Mouse (Mus musculus): Measurements from ENCODE around the gene Kmo.

The Kmo gene

DNA sequence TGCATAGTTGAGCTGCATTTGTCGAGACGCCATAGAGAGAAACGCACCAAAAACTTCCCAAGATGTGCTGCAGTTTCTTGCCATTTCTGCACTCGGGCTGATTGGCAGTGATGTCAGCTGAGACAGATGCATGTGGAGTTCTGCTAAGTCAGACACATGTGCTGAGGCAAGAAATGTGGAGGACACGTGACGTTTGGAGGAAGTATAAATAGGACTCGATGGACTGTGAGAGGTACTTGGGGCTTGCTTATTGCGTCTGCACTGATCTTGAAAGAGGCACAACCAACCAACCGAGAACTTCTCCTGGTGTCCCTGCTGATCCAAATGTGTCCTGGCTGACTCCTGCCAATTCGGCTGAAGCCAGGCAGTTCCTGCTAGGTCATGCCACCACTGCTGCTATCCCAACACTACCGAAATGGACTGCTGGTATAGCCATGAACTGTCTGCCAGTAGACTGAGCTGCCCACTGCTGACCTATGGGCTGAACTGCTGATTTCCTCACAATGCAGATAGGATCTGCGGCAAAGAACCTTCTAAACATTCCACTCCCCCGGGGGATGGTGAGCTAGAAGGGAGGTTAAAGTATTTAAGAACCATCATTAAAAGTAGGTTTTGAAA, at the start of gene Kmo:
TSS of gene Kmo (plus strand) at position 568 of the 618 bp plus-strand sequence.
- no peak for DNase-seq (ENCODE audit: inconsistent age in 2 of 2, low spot score in 1 of 2)

DNA sequence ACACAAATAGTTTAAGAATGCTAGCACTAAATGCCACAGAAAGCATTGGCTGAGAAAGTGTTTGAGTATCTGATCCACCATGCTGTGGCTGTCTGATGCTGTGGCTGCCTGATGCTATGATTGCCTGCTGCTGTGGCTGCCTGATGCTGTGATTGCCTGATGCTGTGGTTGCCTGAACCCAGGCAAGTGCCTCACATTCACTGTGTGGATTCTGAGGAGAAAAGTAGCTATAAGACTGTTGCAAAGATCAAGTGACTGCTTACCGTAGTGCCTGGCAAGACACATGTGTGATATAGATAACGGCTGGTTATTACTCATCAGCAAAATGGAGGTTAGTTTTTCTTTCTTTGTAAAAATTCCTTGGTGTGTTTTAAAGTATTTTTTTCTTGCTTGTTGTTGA, 46.1 kb upstream of the Kmo start:
- no peak for DNase-seq (ENCODE audit: inconsistent age in 2 of 2, low spot score in 1 of 2)

DNA sequence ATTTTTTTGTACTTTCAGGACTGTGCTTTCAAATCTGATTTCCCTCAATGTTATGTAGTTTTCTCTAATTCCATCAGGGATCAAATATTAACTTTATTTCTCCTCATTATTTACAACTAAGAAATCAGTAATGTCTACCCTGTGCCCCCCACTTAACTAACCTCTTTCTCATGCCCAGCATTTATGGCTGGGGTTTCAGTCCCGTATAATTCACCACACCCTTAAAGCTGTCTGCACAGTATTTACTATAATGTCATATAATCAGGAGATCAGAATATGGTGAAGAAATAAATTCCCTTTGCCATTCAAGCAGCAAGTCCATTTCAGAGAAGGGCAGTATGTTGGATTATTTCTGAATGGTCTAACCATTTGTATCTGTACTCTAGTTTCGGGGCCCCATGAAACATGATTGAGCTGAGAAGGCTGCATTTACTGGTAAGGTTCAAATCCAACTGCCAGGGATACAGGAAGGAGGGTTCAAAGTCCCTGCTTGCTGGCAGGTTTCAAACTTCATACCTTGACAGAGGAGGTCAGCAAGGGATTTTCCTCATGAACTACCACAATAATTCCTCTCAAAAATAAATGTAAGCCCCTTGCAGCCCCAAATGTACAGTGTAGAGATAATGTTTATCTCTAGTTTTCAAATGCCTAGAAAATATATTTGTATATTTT, 41.6 kb upstream of the Kmo start:
- no peak for DNase-seq (ENCODE audit: inconsistent age in 2 of 2, low spot score in 1 of 2)

DNA sequence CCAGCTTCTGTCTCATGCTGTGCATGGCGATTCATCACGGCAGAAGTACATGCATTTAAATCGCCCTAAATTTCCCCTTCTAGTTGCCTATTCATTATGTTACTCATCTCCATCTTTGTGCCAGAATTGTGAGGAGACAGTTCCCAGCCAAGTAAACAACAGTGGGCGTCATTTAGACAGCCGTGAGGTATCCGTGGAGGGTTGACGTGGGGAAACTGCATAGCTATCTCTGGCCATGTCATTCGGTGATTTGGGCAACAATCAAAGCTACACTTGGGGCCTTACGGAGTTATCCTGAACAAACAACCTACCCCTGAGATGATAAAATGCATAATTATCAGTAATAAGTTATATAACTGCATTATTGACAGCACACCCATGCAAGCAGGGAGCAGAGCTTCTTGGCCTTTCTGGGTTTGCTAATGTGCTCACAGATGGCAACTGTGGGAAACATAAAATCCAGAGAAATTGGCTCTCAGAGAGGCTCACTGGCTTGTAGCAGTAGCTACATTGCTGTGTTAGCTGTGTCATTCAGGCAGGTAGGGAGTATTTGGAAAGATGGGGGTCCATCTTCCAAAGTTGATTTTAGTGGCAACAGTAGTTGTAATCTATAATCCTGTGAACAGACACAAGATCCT, 40.5 kb upstream of the Kmo start:
- no peak for DNase-seq (ENCODE audit: inconsistent age in 2 of 2, low spot score in 1 of 2)

DNA sequence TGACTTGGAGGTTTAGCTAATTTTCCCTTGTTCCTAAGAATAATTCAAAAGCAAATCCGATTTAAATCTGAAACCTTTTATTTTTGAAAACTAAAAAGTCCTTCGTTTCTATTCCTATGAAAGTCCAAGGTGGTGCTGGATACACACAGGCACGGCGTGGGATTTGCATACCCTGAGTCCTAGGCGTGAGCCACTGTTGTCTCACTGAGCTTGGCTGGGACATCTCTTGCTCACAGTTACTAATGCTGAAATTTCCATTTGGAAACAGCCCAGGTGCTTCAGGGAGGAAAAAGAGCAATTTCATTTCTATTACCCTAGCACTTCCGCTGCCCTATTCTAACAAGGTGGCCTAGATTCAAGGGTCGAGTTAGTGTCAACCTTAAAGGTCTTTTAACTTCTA, 39.8 kb upstream of the Kmo start:
- no peak for DNase-seq (ENCODE audit: inconsistent age in 2 of 2, low spot score in 1 of 2)

- no peak for DNase-seq (ENCODE audit: inconsistent age in 2 of 2, low spot score in 1 of 2)
Observed at GRCm38 (mm10) chr1:175582799-175583198, 37.4 kb upstream of the Kmo start.

GRCm38 (mm10) chr1:175585267-175585666, 34.9 kb upstream of the Kmo start:
- no peak for DNase-seq (ENCODE audit: inconsistent age in 2 of 2, low spot score in 1 of 2)

DNA sequence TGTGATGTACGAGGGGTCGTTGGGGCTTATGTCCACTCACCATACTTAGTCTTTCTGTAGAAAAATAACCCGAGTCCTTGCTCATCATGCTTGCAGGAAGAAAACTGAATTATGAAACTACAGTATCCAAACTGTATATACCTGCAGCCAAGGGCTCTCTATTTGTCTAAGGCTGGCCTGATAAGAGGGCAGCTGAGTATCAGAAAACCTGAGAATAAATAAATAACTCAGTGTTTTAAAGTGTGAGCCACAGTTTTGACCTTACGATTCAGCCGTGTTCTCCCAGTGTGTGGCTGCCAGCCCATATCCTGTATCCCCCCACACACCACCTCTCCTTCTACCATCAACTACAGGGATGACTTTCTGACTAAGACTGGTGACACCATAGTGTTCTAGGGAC, 33.5 kb upstream of the Kmo start:
- DNase-seq (ENCODE audit: inconsistent age in 2 of 2, low spot score in 1 of 2) = no peak

DNA sequence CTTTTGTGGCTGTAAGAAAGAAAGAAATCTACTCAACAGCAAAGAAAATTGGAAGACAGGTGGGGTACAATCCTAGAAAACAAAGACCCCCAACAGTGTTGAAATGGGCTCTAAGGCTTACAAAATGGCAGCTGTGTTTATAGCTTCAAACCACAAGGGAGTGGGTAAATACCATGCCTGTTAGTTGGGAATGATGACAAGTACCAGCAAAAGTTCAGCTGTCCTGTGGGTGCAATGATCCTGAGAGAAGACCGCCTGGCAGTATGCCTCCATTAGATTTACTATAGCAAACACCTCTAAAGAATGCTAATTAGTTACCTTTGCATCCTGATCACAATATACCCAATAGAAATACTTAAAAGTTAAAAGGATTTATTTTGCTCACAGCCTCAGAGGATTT, 27.3 kb upstream of the Kmo start:
- DNase-seq (ENCODE audit: inconsistent age in 2 of 2, low spot score in 1 of 2) = no peak

DNA sequence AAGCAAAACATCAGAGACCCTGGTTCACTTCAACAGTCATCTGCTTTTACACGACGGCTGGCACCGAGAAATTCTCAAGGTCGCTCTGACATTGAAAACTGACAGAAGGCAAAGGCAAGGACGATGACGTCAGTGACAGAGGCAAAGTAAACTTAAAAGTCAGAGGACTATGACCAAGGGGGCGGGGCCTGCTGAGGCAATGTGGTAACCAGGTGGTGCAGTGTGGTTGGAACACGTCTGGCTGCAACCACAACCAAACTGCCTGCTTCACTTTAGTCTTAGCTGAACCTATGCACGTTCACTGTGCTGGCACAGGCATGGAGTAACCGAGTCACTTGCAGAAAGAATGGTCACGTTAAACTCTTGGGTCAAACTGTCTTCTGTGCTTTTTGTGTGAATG, 17.9 kb upstream of the Kmo start:
- DNase-seq (ENCODE audit: inconsistent age in 2 of 2, low spot score in 1 of 2) = peak; percentile 27 to 73

- DNase-seq (ENCODE audit: inconsistent age in 2 of 2, low spot score in 1 of 2) = no peak
Observed at GRCm38 (mm10) chr1:175603390-175603789, 16.8 kb upstream of the Kmo start.

DNA sequence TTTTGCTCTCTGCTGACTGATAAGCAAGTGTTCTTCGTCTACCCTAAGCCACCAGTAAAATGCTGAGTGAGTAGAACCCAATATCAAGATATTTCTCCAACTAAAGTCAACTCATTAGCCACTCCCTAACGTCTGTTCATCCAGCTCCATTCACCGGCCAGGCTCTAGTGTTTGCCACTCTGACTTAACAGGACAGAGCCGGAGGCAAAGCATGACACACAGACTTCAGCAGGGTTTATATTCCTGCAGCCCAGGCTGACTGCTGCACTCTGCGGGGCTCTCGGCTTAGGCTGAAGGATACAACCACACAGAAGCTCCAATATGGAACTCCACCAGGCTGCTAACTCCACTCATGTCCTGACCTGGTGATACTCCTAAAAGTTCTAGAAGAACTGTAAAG, 12.9 kb upstream of the Kmo start:
- DNase-seq (ENCODE audit: inconsistent age in 2 of 2, low spot score in 1 of 2) = no peak

DNA sequence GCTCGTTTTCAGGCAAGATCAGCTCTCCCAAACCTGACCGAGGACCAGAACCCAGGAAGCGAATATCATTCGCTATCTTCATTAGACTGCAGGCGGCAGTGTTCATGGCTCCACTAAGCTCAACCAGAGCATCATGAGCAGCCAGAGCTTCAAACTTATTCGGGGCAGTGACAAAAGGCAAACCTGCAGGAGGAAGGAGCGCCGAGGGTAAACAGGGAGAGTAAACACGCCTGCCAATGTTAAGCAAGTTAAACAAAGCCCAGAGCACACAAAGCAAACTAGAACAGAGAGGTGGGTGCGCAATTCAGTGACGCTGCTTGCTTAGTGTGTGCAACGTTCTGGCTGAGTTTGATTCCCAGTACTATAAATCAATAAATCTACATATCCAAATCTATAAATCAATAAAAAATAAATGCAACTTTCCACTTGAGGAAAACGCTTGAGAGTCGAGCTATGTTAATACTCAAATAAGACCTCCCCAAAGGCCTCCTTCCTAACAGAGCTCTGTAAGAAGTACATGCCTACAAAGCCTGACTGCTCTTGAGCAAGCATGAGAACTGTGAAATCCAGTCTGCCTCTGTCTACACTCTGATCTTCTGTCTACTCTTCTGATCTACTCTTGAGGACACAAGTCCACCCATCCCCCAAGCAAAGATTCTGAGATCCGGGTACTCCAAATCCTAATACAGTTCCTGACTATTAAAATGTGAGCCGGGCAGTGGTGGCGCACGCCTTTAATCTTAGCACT, 12.2 kb upstream of the Kmo start:
- no peak for DNase-seq (ENCODE audit: inconsistent age in 2 of 2, low spot score in 1 of 2)

DNA sequence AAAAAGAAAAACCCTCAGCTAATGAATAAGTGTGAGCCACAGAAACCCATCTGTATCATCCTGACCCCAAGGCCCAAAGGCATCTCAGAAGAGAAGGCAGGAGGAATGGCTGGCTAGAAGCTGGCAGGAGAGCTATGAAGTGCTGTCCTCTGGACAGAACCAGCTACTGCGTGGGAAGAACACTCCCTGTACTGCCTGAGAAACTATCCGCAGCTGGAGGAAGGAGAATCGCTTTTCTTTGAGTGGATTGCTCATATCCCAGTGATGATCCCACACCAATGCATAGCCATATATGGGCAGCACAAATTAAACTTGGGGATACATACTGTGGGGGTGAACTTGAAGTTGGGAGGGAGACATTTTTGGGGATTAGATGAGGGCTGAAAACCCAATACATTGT, 11.5 kb upstream of the Kmo start:
- no peak for DNase-seq (ENCODE audit: inconsistent age in 2 of 2, low spot score in 1 of 2)

DNA sequence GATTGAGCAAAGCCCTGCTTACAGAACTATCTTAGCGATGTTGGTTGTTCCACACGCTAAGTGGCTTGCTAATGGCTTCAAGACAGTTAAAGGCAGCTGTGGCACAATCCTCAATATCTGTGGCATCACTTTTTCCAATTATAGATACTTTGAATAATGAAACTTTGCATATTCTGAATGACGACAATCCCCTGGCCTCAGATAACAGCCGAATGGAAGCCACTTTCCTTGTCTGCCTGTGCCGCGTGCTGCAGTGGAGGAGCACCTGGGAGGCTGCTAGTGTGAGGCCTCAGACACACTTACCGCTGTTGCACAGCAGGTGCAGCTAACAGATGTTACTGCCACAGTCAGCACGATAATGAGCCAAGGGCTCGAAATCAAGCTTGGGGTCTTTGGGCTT, 5.2 kb upstream of the Kmo start:
- no peak for DNase-seq (ENCODE audit: inconsistent age in 2 of 2, low spot score in 1 of 2)

DNA sequence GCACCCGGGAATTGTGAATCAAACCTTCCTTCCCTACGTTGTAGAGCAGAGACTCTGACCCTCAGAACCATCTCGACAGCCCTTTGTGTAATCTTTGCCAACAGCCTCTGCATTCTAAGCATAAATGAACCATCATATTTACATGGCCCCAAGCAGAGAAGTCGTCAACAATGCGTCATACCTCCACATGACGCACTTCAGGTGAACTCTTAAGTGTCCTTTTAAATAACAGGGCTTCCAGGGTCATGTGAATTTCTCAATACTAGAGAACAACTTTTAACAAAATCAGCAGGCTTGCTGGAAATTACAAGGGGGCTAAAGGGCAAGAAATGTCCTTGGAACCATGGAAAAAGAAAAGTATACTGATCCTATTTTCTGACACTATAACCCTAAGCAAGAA, 3.5 kb downstream of the Kmo start:
- no peak for DNase-seq (ENCODE audit: inconsistent age in 2 of 2, low spot score in 1 of 2)

- peak; percentile 97 to 99 for DNase-seq (ENCODE audit: inconsistent age in 2 of 2, low spot score in 1 of 2)
Observed at GRCm38 (mm10) chr1:175625257-175625879, 5.2 kb downstream of the Kmo start, which contains the start of gene Fh1. TSS of gene Fh1 (minus strand) at chr1:175625635.

GRCm38 (mm10) chr1:175625990-175626692, 6.0 kb downstream of the Kmo start:
- no peak for DNase-seq (ENCODE audit: inconsistent age in 2 of 2, low spot score in 1 of 2)

- no peak for DNase-seq (ENCODE audit: inconsistent age in 2 of 2, low spot score in 1 of 2)
Observed at GRCm38 (mm10) chr1:175629248-175629647, 9.1 kb downstream of the Kmo start.

DNA sequence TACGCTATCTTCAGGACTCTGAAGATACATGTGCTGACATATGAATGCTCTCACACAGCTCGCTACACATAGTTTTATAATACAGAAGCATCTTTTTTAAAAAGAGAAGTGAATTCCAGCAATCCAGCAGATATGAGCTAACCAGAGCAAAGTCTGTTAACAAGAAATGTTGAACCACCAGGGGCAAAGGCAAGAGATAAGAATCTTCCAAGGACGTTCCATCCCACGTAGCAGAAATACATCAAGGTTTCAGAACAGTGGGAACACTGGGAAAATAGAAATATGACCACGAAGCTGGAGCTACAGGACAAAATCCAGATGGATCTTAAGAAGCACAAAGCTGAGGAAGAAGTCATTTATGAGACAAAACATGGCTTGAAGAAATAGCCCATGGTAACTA, 10.2 kb downstream of the Kmo start:
- no peak for DNase-seq (ENCODE audit: inconsistent age in 2 of 2, low spot score in 1 of 2)

GRCm38 (mm10) chr1:175631080-175631479, 10.9 kb downstream of the Kmo start:
- no peak for DNase-seq (ENCODE audit: inconsistent age in 2 of 2, low spot score in 1 of 2)

Data from adrenal gland, adult (tissue).